Mouse (Mus musculus) heart, adult 10 weeks (tissue): ENCODE data around the gene Olfr1140. TPM values are rescaled to one million over a fixed set of nuclear protein-coding genes. Genes with fewer than 3 reads are reported as not detected.

Source experiments
- polyA plus RNA-seq: library from polyadenylated mRNA; stranded (reverse); fragments of 350-450 nt; fragmentation: Illumina TruSeq; extraction: RNeasy Lipid Tissue Mini Kit (QIAGEN cat#74804); gene quantifications from one replicate; pipeline ENCODE4 v1.2.3, GENCODE M21; 2014; ENCODE audit warnings: low read depth, low replicate concordance

Olfr1140 gene
- polyA plus RNA-seq: not detected

DNA sequence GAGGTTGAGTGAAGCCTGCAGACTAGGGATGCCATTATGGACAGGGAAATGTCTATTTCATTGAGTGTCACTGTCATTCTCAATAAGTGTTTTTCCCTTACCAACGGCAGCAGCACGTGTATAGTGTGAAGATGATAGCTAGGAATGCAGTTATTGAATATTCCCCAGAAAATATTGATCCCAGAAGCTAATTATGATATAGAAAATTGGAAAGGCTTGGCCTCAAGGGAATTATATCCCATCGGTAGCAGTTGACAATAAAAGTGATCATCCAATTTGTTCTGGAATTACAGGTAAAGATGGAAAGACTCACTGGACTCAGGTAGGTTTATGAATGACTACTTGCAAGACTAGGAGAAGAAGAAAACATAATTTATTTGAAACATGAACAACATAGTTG lies at the start of gene Olfr1140:
Gene Olfr1140 (plus strand): TSS at position 301 of the 400 bp plus-strand sequence.

DNA sequence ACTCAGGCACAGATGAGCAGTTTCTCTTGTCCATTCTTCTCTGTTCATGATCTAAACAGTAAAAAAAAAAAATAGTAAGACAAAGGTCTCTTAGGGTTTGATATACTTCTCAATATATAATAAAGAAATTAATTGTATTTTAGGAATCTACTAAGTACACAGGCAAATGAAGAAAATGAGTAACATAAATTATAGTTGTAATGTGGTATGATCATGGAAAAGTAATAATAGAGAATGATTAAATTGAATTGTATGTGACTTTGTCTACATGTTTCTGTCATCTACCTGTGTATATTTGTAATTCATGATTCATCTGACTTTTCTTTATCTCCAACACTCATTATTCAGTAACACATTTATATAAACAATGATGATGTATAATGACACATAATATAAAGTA lies 49.7 kb upstream of the Olfr1140 start, which contains the start of gene Olfr1136:
Gene Olfr1136 (minus strand): TSS at position 101 of the 400 bp plus-strand sequence.

DNA sequence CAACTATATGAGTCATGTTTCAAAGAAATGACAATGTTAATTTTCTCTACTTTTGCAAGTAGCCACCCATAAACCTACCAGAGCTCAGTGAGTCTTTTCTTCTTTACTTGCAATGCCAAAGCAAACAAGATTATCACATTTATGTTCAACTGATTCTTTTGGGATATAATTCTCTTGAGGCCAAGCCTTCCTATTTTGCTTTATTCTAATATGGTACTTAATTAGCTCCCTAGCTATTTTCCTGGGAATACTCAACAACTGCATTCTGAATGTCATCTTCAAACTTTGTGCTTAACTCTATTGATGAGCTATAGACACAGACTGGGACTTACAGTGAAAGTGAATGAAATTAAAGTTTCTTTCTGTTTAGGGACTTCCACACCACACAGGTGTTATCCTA lies 30.5 kb upstream of the Olfr1140 start, which contains the start of gene Olfr1137:
Gene Olfr1137 (minus strand): TSS at position 101 of the 400 bp plus-strand sequence.

DNA sequence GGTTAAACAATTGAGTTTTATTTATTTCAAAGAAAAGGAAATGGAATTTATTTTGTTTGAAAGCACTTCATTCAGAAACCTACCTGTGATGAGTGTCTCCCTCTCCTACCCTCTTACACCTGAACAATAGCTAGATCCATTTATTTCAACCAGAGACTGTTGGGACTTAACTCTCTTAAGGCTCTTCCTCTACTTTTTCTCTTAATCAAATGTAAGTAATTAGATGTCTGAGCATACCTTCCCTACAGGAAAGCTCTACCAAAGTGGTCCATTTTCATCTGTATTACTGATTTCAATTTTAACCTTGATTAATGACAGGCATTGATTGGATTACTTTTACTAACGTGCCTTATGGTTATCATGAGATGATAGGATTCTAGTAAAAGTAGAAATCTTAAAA lies 3.7 kb upstream of the Olfr1140 start, which contains the start of gene Olfr1138:
Gene Olfr1138 (minus strand): TSS at position 101 of the 400 bp plus-strand sequence.

DNA sequence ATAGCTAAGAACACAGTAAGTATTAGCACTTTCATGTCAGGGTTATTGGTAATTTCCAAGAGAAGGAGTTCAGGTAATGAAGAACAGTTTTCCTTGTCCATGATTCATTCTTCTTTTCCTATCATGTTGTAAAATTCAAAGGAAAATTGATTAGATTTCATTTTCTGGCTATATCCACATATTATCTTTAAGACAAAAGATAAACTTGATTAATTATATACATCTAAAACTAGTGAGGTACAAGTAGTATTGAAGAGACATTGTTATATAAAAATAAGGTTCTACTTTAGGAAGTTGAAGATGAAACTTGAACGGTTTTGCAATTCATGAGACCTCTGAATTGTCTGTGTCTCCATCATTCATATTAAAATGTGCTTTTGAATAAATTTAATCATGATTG lies 10.3 kb downstream of the Olfr1140 start, which contains the start of gene Olfr1141:
Gene Olfr1141 (minus strand): TSS at position 101 of the 400 bp plus-strand sequence.

DNA sequence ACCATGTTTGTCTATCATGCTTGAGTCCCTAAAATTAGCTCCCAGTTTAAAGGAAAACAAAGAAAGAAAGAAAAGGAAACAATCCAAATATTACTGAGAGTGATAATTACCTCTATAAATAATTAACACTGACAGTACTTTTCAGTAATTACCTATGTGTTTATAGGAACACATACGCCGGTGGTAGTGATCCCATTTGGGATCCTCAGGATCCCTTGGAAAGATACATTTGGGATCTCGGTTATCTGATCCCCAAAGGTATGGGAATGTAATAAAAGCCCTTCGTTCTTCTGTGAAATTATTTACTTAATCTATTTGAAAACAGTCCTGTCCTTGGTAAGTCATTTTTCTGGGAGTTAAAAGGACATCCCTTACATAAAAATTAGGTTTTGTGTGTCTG lies 35.6 kb downstream of the Olfr1140 start, which contains the start of gene Olfr152:
Gene Olfr152 (plus strand): TSS at position 301 of the 400 bp plus-strand sequence.

Other genes with a start within 250 kb of the Olfr1140 start
- gene Pramel7, start 246.7 kb upstream of the Olfr1140 start, polyA plus RNA-seq: not detected
- not detected for gene Pramel6, start 237.2 kb upstream of the Olfr1140 start, polyA plus RNA-seq
- not detected for gene Olfr153, start 212.0 kb upstream of the Olfr1140 start, polyA plus RNA-seq
- gene Olfr1128, start 198.2 kb upstream of the Olfr1140 start, polyA plus RNA-seq: not detected
- gene Olfr1129, start 169.8 kb upstream of the Olfr1140 start, polyA plus RNA-seq: not detected
- gene Olfr1130, start 137.5 kb upstream of the Olfr1140 start, polyA plus RNA-seq: not detected
- not detected for gene Olfr1131, start 116.6 kb upstream of the Olfr1140 start, polyA plus RNA-seq
- not detected for gene Olfr1132, start 106.2 kb upstream of the Olfr1140 start, polyA plus RNA-seq
- not detected for gene Olfr1133, start 96.4 kb upstream of the Olfr1140 start, polyA plus RNA-seq
- gene Olfr1134, start 85.3 kb upstream of the Olfr1140 start, polyA plus RNA-seq: not detected
- not detected for gene Olfr1135, start 70.1 kb upstream of the Olfr1140 start, polyA plus RNA-seq
- gene Olfr1136, start 49.8 kb upstream of the Olfr1140 start, polyA plus RNA-seq: not detected
- gene Olfr1137, start 30.6 kb upstream of the Olfr1140 start, polyA plus RNA-seq: not detected
- not detected for gene Olfr1138, start 3.8 kb upstream of the Olfr1140 start, polyA plus RNA-seq
- not detected for gene Olfr1141, start 10.2 kb downstream of the Olfr1140 start, polyA plus RNA-seq
- not detected for gene Olfr152, start 35.7 kb downstream of the Olfr1140 start, polyA plus RNA-seq
- not detected for gene Olfr1143, start 56.8 kb downstream of the Olfr1140 start, polyA plus RNA-seq
- not detected for gene Olfr1145, start 66.1 kb downstream of the Olfr1140 start, polyA plus RNA-seq
- gene Olfr1148, start 86.8 kb downstream of the Olfr1140 start, polyA plus RNA-seq: not detected
- gene Olfr1150-ps1, start 100.2 kb downstream of the Olfr1140 start, polyA plus RNA-seq: not detected
- not detected for gene Olfr1151, start 112.1 kb downstream of the Olfr1140 start, polyA plus RNA-seq
- not detected for gene Olfr1152, start 122.7 kb downstream of the Olfr1140 start, polyA plus RNA-seq
- not detected for gene Olfr1153, start 151.2 kb downstream of the Olfr1140 start, polyA plus RNA-seq
- not detected for gene Olfr1154, start 161.4 kb downstream of the Olfr1140 start, polyA plus RNA-seq
- not detected for gene Olfr1155, start 201.4 kb downstream of the Olfr1140 start, polyA plus RNA-seq
- gene Olfr1156, start 209.3 kb downstream of the Olfr1140 start, polyA plus RNA-seq: not detected
- gene Olfr1157, start 224.5 kb downstream of the Olfr1140 start, polyA plus RNA-seq: not detected
- not detected for gene Olfr74, start 230.9 kb downstream of the Olfr1140 start, polyA plus RNA-seq
- gene Olfr1158, start 246.4 kb downstream of the Olfr1140 start, polyA plus RNA-seq: not detected